Comparison of ENCODE assay signal across 8 mouse cellular contexts in genomic region chr8:87974759-87975465, GRCm38 (mm10). TPM values are rescaled to one million over a fixed set of nuclear protein-coding genes. Genes with fewer than 3 reads are reported as not detected.
A peak's percentile ranks its signal among the peaks of the same experiment; 100 is the strongest.
DNase-seq lines count a peak whose midpoint lies in the region; ATAC-seq and TF ChIP-seq lines count a peak whose summit lies in the region.

No protein-coding gene starts in this region.

- no peak for TF ChIP-seq CTCF in olfactory bulb, adult 2 months (IDR thresholded peaks at IDR 0.05; ENCODE audit: insufficient read depth, low read depth, low read length)

- peaks cover 17% of the 10 kb centered on the region for H3K4me1 ChIP-seq in intestine, embryonic 14.5 days (replicated peaks; ENCODE audit: control insufficient read depth, insufficient read depth, low read length)
- H3K4me1 ChIP-seq in liver, embryonic 13.5 days (replicated peaks): no peaks in the 10 kb centered on the region; the same call in 1 of the 2 replicates
- peaks cover 10% of the 10 kb centered on the region for H3K4me1 ChIP-seq in olfactory bulb, adult 2 months (ENCODE audit: control insufficient read depth, insufficient read depth, low read length)

- H3K9ac ChIP-seq in intestine, embryonic 14.5 days (ENCODE audit: low read length): peak overlapping the region; percentile 29; the same call in 1 of the 2 replicates
- H3K9ac ChIP-seq in liver, embryonic 13.5 days: no peak overlapping the region

- no peak overlapping the region for H3K27ac ChIP-seq in intestine, embryonic 14.5 days (ENCODE audit: low read depth)
- no peak overlapping the region for H3K27ac ChIP-seq in liver, embryonic 13.5 days
- H3K27ac ChIP-seq in olfactory bulb, adult 2 months (ENCODE audit: insufficient read depth, low read depth, low read length): no peak overlapping the region

- peak; percentile 26 for DNase-seq in urinary bladder, postnatal 14 days (ENCODE audit: low spot score)
- no peak for DNase-seq in urinary bladder, adult 2 months (ENCODE audit: low spot score)
- DNase-seq in gastrocnemius, postnatal 4 days (ENCODE audit: low spot score in 2 of 2): peak; percentile 29 to 67
- peak; percentile 65 for DNase-seq in intestine, embryonic 14.5 days (ENCODE audit: low spot score)
- DNase-seq in liver, embryonic 13.5 days: no peak
- DNase-seq in B cell, adult 2 months: no peak
- no peak for DNase-seq in frontal cortex, postnatal 25 days (ENCODE audit: low spot score in 2 of 2)

- no peak for ATAC-seq in intestine, embryonic 14.5 days (replicated peaks; ENCODE audit: low FRiP score, low TSS enrichment, low read depth)
- no peak for ATAC-seq in liver, embryonic 13.5 days (ENCODE audit: low read depth)

- no peaks in the 10 kb centered on the region for H3K9me3 ChIP-seq in intestine, embryonic 14.5 days (ENCODE audit: control insufficient read depth, low read length)
- no peaks in the 10 kb centered on the region for H3K9me3 ChIP-seq in liver, embryonic 13.5 days (replicated peaks)

- no peaks in the 10 kb centered on the region for H3K27me3 ChIP-seq in intestine, embryonic 14.5 days (replicated peaks; ENCODE audit: control insufficient read depth, insufficient read depth, low read length)
- H3K27me3 ChIP-seq in liver, embryonic 13.5 days: peaks cover 27% of the 10 kb centered on the region

- H3K36me3 ChIP-seq in intestine, embryonic 14.5 days (ENCODE audit: control insufficient read depth, insufficient read depth, low read length): no peaks in the 10 kb centered on the region
- no peaks in the 10 kb centered on the region for H3K36me3 ChIP-seq in liver, embryonic 13.5 days

- peak overlapping the region; percentile 26 for H3K4me3 ChIP-seq in intestine, embryonic 14.5 days (ENCODE audit: low read depth, low read length)
- H3K4me3 ChIP-seq in liver, embryonic 13.5 days (replicated peaks): no peak overlapping the region
- peak overlapping the region; percentile 3; the same call in 1 of the 2 replicates for H3K4me3 ChIP-seq in olfactory bulb, adult 2 months (ENCODE audit: insufficient read depth, low read depth, low read length)

- H3K4me2 ChIP-seq in intestine, embryonic 14.5 days (ENCODE audit: low read length): peak overlapping the region; percentile 58
- H3K4me2 ChIP-seq in liver, embryonic 13.5 days: peak overlapping the region; percentile 19

- no peak for TF ChIP-seq POLR2A in olfactory bulb, adult 2 months (IDR thresholded peaks at IDR 0.05; ENCODE audit: insufficient read depth, low read depth, low read length)

- 5% methylated on average over 24 of the region's 24 CpGs for WGBS in intestine, embryonic 14.5 days
- WGBS in liver, embryonic 13.5 days (ENCODE audit: insufficient replicate concordance): 2% methylated on average over 24 of the region's 24 CpGs
- 15% methylated on average over 24 of the region's 24 CpGs for WGBS in olfactory bulb, adult 2 months

RNA-seq across cellular contexts. Expression of gene Zfp423, which starts 15.5 kb away (rescaled TPM):
- polyA plus RNA-seq in urinary bladder, adult 2 months (2012; rRNA removed): 18.1 and 20.1 TPM in 2 replicates
- 10 to 100 TPM; 31.4 to 36.4 TPM for total RNA-seq in gastrocnemius, postnatal 4 days (2021)
- polyA plus RNA-seq in intestine, embryonic 14.5 days (2014; fragmentation: Nextera tagmentation; extraction: Ambion mirVana): 8.7 and 10.5 TPM in 2 replicates
- 0.49 and 0.69 TPM in 2 replicates for polyA plus RNA-seq in liver, embryonic 13.5 days (2015; fragmentation: Nextera tagmentation; extraction: Ambion mirVana)
- polyA plus RNA-seq in olfactory bulb, adult 2 months (2012; ENCODE audit: insufficient read depth, insufficient read length, low replicate concordance, missing spikeins): not detected in 2 replicates

Comparison
In these comparisons a context has a peak if more than half of its experiments do, and no peak if none do; other contexts are left out.
1. DNase-seq: peak in urinary bladder, postnatal 14 days (single experiment), gastrocnemius, postnatal 4 days (2 of 2) and intestine, embryonic 14.5 days (single experiment); none in urinary bladder, adult 2 months (single experiment), liver, embryonic 13.5 days (single experiment), B cell, adult 2 months (0 of 2) and frontal cortex, postnatal 25 days (0 of 2).